Mouse (Mus musculus): ENCODE data around the gene Kdsr.

Gene Kdsr

DNA sequence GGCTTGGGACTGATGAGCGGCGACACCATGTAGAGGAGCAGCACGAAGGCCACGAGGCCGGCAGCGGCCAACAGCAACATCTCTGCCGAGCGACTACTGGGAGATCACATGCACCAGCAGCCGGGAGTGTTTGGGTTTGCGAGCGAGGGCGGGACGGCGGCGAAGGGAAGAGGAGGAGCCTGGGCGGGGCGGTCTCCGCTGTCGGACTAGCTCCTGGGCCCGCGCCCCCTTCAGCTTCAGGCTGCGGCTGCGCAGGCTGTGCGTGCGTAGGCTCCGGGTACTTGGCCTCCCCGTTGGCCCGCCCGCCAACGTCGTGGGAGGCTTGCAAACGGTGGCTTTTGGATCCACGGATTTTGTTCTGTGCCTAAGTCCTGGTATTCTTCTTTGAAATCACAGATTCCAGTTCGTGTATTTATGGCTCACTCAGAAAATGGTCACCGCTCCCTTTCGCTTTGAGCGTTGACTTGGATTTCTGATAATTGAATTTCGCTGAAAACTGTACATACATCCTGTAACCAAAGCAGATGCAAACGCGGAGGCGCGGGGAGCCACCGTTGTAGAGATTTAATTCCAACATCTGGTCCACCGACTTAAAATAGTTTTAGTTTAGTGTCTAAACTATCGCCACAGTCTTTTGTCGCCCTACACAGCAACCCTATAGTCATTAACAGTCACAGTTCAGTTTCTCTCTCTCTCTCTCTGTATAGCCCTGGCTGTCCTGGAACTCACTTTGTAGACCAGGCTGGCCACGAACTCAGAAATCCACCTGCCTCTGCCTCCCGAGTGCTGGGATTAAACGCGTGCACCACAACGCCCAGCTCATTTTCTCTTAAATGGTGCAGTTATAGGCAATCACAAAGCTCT lies at the start of gene Kdsr:
Gene Kdsr (minus strand): TSS at position 156 of the 864 bp plus-strand sequence.
- peak; percentile 96 for DNase-seq (ENCODE audit: low read depth, low spot score)

- DNase-seq (ENCODE audit: low read depth, low spot score) = peak; percentile 51
Measured at GRCm38 (mm10) chr1:106799931-106800330, 40.4 kb upstream of the Kdsr start.

DNA sequence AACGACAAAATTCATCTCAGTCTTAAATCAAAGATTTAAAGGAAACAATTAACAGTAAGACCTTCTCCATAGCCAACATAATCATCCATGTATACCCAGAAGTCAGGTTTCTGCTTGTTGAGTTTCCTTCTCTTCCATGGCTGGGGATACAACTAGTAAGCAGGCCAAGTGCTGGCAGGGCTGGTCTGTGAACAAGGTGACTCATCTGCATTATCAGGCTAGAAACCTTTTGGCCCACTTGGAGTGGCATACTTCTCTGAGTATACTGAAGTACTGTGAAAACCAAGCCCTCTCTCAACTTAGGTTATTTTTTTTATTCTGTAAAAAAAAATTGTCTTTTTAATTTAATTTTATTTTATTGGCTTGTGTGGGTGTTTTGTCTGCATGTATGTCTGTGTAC lies 39.9 kb upstream of the Kdsr start:
- DNase-seq (ENCODE audit: low read depth, low spot score) = no peak

DNA sequence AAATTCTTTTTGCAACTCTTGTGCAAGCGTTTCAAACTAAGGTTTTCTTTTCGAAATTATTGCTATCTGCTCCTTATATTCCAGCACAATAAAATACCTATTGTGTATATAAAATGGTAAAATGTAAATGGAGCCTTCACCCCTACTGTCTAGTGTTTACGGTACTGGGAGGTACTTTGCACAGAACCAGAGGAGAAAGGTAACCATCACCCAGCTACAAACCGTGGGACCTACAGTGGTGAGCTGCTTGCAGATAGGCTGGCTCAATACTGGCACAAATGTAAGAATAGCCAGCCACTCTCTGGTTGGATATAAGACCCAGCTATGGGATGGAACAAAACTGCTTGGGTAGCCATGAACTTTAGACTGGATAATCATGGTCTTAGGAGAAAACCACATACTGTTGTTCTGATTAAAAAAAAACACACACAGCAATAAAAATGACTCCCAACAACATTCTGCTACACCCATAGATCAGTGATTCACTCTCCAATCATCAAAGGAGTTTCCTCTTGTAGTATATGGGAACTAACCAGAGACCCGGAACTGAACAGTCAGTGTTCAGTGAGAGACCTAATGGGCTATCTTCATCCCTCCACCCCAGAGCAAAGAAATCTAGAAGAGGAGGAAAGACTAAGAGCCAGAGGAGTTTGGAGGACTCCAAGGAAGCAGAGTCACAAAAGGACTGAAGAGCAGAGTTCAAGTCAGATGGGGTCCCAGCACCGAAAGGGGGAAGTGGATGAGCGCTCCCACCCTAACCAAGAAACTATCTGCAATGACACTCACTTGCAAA lies 37.7 kb upstream of the Kdsr start:
- DNase-seq (ENCODE audit: low read depth, low spot score) = no peak

- peak; percentile 98 for DNase-seq (ENCODE audit: low read depth, low spot score)
Measured at GRCm38 (mm10) chr1:106796542-106796924, 37.0 kb upstream of the Kdsr start, which contains the start of gene Vps4b. Vps4b (minus strand) TSS chr1:106796728.

GRCm38 (mm10) chr1:106795634-106796541 lies 36.4 kb upstream of the Kdsr start:
- DNase-seq (ENCODE audit: low read depth, low spot score) = no peak

DNA sequence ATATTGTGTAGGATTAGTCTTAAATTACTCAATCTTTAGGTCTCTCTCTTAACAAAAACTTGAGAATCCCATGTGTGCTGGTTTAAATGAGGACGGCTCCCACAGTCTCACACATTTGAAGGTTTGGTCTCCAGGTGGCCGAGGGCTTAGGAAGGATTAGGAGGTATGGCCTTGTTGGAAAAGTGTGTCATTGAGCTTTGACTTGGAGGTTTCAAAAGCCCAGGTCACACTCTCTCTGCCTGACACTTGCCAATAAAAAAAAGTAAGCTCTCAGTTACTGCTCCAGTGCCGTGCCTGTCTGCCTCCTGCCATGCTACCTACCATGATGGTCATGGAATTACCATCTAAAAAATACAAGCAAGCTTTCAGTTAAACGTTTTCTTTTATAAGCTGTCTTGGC lies 15.4 kb upstream of the Kdsr start:
- DNase-seq (ENCODE audit: low read depth, low spot score) = no peak

- no peak for DNase-seq (ENCODE audit: low read depth, low spot score)
Measured at GRCm38 (mm10) chr1:106774092-106774491, 14.6 kb upstream of the Kdsr start.

DNA sequence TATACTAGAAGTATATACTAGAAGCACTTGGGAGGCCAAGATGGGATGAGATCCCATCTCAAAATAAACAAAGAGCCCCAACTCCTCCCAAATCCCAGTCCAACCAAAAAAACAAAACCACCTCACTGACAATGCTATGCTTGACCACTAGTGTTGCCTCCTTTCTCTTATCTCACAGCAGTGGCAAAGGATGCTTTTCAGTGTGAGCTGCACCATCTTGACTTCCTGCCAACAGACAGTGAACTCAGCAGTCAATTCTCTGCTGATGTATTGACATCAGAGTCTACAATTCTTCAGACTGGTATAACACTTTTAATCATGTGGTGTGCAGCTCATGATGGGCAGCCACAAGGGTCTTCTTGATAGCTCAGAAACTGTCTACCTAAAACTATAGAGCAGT lies 9.2 kb upstream of the Kdsr start:
- DNase-seq (ENCODE audit: low read depth, low spot score) = no peak

DNA sequence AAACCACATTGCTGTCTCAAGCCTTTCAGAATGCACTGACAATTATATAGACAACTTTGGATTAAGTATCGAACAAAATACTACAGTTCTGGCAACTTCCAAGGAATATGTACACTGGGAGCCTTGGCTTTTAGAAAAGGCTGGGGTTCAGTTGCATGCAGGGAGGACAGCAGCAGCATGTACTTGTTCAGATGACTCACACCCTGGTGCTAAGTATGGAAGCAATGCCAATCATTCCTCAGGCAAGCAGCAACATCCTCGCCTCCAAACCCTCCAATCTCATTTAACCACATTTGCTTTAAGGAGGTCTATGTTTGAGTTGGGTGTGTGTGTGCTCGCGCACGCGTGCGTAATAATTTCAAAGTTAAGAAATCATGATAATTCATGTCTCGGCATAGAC lies 6.2 kb upstream of the Kdsr start:
- DNase-seq (ENCODE audit: low read depth, low spot score) = no peak

GRCm38 (mm10) chr1:106764846-106765245 lies 5.3 kb upstream of the Kdsr start:
- no peak for DNase-seq (ENCODE audit: low read depth, low spot score)

- DNase-seq (ENCODE audit: low read depth, low spot score) = no peak
Measured at GRCm38 (mm10) chr1:106764281-106764680, 4.8 kb upstream of the Kdsr start.

DNA sequence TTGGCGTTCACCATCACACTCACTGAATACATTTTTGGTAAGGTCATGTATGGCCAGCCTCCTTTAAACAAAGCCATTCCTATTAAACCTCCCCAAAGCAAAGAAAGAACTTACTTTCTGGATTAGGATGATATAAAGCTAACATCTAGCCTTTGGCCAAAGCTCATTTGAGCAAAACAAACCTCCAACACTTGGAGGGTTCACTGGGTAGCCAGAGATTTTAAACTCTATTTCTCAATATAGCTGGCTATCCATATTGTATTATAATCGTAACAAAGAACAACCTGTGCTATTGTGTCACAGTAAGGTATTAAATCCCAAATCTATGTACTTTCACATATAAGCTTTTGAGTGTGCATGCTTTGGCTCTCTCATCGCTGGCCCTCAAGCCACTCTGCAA lies 1.2 kb upstream of the Kdsr start:
- DNase-seq (ENCODE audit: low read depth, low spot score) = no peak

- peak; percentile 43 for DNase-seq (ENCODE audit: low read depth, low spot score)
Measured at GRCm38 (mm10) chr1:106758734-106759571, 574 bp downstream of the Kdsr start.

DNA sequence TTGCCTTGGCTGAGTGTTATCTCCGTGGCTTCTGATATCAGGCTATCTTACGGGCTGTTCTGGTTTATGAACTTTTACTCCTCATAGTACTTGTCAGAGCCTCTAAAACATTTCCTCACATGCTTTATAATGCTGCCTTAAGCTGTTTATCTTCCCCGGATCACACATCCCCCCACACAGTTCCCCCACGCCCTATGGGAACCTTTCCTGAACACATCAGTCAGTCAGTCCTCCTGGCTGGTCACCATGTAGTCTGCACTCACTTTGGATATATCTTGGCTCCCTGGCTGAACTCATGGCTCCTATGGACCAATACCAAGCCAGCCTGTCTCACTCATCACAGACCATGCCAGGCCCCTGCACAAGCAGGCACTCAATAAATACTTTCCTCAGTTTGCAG lies 2.9 kb downstream of the Kdsr start:
- no peak for DNase-seq (ENCODE audit: low read depth, low spot score)

DNA sequence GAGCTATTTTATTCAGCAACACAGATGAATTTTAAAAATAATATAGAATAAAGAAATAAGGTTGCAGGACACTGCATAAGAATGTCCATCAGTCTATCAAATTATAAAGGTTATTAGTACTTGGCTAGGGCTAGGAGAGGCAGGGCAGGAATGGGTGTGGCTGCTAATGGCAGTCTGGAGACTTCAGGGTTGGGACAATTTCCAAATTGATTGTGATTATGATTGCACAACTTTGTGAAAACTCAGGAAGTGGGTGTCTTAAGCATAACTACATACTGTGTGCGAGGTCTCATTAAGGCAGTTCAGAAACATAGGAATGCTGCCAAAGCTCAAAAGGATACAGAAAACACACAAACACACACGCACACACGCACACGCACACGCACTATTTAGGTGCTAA lies 7.5 kb downstream of the Kdsr start:
- no peak for DNase-seq (ENCODE audit: low read depth, low spot score)

GRCm38 (mm10) chr1:106750656-106751055 lies 8.9 kb downstream of the Kdsr start:
- no peak for DNase-seq (ENCODE audit: low read depth, low spot score)

GRCm38 (mm10) chr1:106748555-106749315 lies 10.8 kb downstream of the Kdsr start:
- DNase-seq (ENCODE audit: low read depth, low spot score) = no peak

- no peak for DNase-seq (ENCODE audit: low read depth, low spot score)
Measured at GRCm38 (mm10) chr1:106742980-106743379, 16.5 kb downstream of the Kdsr start.

GRCm38 (mm10) chr1:106740735-106741134 lies 18.8 kb downstream of the Kdsr start:
- DNase-seq (ENCODE audit: low read depth, low spot score) = no peak

Measured in ES-CJ7 (cell line).